Mouse (Mus musculus): Measurements from ENCODE around the gene Atp13a2.

DNA sequence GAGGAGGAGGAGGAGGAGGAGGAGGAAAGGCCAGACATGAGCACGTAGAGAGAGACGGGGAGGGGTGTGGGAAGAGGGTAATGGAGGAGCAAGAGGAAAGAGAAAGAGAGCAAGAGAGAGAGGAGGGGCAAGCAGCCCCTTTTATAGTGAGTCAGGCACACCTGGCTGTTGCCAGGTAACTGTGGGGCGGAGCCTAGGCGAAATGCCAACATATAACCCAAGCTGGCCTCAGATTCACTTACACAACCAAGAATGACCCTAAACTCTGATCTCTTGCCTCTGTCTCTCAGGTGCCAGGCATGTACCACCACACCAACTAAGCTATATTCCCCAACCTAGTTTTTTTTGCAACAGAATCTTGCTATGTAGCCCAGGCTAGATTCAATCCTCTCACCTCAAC is 3.9 kb upstream of the Atp13a2 start:
- TF ChIP-seq POLR2A (IDR thresholded peaks at IDR 0.05; ENCODE audit: borderline replicate concordance, control insufficient read depth, low read depth, low read length) (no peak), CTCF (IDR thresholded peaks at IDR 0.05; ENCODE audit: control insufficient read depth, insufficient read depth, low read length) (no peak)

Measured in bone marrow, adult 2 months (tissue).